Mouse (Mus musculus): ENCODE measurements around the gene Mbtd1. TPM values are rescaled to one million over a fixed set of nuclear protein-coding genes. Genes with fewer than 3 reads are reported as not detected.
"Not testable (repeated sequence)": the region's sequence is repeated elsewhere in the genome, so short reads cannot be mapped to it uniquely, and the experiment has no call there.

Gene Mbtd1
- 10 to 100 TPM; 30.1 to 31.1 TPM for total RNA-seq (2021)
- long read RNA-seq, experiment 1, partial matches to known transcripts, result 0 of 1 reads
- long read RNA-seq, experiment 1, other reads (novel, unspliced or antisense), result 1 of 1 reads
- long read RNA-seq, experiment 2, partial matches to known transcripts, result 2 of 3 reads
- long read RNA-seq, experiment 2, other reads (novel, unspliced or antisense), result 1 of 3 reads

- intact Hi-C loops (cut with DNase I), result no loop called here
- DNase-seq (ENCODE audit: low spot score in 2 of 2), result peak; percentile 98 to 99
These were observed at the start of gene Mbtd1, which contains the start of gene Utp18 for GRCm38 (mm10) chr11:93885572-93886410. TSS of gene Mbtd1 (plus strand) at chr11:93885852. TSS of gene Utp18 (minus strand) at chr11:93885766.

- intact Hi-C loops (cut with DNase I), result no loop called here
These were observed 38.3 kb upstream of the Mbtd1 start for GRCm38 (mm10) chr11:93847342-93847741.

GRCm38 (mm10) chr11:93852546-93852945 lies 33.1 kb upstream of the Mbtd1 start:
- DNase-seq (ENCODE audit: low spot score in 2 of 2), result no peak
- intact Hi-C loops (cut with DNase I), result loop anchor here (10.0 kb wide), 1 partner anchor 708 kb away; no protein-coding TSS in a partner anchor

More at GRCm38 (mm10) chr11:93847342-93847741, 38.3 kb upstream of the Mbtd1 start:
- DNase-seq (ENCODE audit: low spot score in 2 of 2), result no peak

- intact Hi-C loops (cut with DNase I), result loop anchor here (5.0 to 10.0 kb wide), 3 partner anchors 94 to 759 kb away; partner anchors contain the start of gene Car10
- peak; percentile 92 to 93 for DNase-seq (ENCODE audit: low spot score in 2 of 2)
These were observed 29.2 kb upstream of the Mbtd1 start for GRCm38 (mm10) chr11:93856284-93856955.

DNA sequence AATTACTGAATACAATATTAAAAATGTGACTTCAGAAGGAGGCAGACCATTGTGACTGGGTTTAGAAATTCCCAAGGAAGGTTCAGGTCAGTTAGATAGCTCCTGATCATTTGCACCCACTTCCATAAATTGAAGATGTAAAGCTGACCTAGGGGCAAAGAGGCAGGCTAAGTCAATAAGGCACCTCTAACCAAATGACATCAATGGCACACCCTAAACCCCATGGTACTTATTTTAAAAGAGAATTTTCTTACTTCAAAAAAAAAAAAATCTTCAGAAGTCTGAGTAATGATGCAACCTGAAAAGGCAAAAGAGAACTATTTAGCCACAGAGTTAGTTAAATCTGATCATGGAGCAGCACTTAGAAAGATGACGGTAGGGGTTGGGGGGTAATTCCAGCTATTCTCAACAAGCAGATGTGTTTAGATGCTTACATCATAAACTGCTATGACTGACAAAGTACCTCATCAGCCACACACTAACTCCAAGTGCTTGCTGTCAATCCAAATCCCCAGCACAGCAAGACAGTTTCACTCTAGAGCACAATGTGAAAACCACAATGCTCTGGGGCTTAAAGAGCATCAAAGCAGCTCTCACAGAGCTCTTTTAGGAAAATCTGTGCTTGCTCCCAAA lies 25.0 kb upstream of the Mbtd1 start:
- intact Hi-C loops (cut with DNase I), result no loop called here
- DNase-seq (ENCODE audit: low spot score in 2 of 2), result no peak

DNA sequence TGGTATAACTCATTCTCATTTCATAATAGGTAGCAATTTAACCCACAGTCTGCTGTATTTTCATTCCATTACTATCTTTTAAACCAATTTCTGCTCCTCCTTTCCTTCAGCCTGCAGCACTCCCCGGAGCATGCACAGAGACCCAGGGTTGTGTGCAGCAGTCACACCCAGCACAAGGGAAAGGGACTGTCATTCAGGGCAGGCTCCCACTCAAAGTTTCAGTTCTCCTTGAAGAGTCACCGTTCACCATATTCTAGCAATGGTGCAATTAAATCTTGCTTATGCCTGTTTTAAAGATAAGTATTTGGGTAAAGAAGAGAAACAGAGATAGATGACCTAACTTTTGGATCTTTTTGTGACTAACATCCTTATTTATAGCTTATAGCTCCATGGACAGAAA lies 24.5 kb upstream of the Mbtd1 start:
- intact Hi-C loops (cut with DNase I), result no loop called here

GRCm38 (mm10) chr11:93862045-93862623 lies 23.5 kb upstream of the Mbtd1 start:
- DNase-seq (ENCODE audit: low spot score in 2 of 2), result no peak
- intact Hi-C loops (cut with DNase I), result no loop called here

More for the DNA sequence above, 24.5 kb upstream of the Mbtd1 start:
- no peak for DNase-seq (ENCODE audit: low spot score in 2 of 2)

DNA sequence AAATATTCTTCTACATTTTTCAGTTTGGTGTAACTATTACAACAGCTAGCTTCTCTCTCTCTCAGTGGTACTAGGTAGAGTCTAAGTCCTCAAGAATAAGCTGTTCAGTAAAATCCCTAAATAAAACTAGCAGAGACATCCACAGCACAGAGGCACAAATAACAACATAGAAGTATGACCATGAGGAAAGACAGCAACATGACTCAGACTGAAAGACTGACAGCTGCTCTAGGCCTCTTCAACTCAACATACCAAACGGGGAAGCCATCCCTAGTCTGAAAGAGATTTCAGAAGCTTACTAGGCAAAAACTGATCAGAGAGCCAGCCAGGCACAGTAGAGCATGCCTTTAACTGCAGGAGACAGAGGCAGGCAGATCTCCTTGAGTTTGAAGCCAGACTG lies 23.0 kb upstream of the Mbtd1 start:
- intact Hi-C loops (cut with DNase I), result no loop called here
- no peak for DNase-seq (ENCODE audit: low spot score in 2 of 2)

DNA sequence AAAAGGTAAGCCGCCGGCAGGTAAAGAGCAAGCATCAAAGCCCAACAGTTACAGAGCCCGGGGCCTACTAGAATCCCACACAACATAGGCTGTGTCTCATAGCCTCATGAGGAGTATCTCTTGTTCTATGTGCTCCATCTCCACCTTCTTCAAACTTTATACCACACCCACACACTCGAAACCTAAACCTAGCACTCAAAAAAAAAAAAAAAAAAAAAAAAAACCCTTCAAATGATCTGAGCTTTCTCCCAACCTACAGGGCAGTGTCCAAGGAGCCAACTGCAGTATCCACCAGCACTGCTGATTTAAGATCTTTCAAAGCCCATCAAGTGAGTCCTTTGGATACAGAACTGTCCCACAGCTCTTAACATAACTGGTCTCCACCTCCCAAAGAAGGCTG lies 1.6 kb upstream of the Mbtd1 start:
- DNase-seq (ENCODE audit: low spot score in 2 of 2), result no peak
- intact Hi-C loops (cut with DNase I), result no loop called here

DNA sequence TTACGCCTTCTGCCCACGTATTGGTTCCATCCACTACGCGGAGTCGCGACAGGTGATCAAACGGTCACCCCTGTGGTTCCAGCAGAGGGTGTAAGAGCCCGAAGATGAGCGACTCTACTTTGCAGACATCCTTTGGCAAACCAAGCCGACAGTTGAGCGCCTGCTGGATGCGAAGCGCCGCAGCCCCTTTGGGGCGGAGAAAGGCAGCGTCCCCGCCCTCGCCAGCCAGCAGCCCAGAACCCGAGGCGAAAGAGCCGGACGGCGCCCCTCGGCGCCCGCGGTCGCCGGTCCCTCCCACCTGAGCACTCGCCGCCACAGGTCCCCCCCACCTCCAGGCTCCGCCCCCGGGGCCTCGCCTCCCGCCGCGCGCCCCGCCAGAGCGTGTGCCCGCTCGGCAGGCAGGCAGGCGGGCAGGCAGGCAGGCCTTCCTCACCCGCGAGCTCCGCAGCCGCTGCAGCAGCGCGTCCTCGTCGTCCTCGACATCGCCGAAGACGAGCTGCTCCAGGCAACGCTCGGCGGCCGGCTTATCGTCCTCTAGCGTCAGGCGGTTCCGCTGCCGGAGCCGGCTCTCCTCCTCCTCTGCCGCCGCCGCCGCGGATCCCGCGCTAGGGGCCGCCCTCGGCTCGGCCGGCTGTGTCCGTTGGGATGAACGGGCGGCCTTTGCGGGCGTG lies 616 bp upstream of the Mbtd1 start:
- intact Hi-C loops (cut with DNase I), result no loop called here
- DNase-seq (ENCODE audit: low spot score in 2 of 2), result peak; percentile 51 to 57

GRCm38 (mm10) chr11:93886411-93887079 lies 893 bp downstream of the Mbtd1 start:
- peak; percentile 16 to 19 for DNase-seq (ENCODE audit: low spot score in 2 of 2)
- intact Hi-C loops (cut with DNase I), result no loop called here

DNA sequence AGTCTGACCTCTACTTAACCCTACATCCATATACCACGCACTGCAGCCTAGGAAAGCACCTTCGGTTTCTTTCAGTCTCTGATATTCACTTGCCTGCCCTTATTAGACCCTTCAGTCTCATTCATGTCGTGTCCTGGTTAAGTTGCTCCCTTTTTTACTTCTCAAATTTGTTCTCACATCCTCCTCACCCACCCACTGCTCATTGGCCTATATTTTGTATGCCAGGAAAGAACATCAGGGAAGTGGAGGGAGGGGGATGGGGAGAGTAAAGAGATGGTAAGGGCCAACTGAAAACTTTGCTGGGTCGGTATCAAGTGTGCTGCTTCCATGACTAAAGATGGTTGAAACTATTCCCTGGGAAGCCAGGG lies 1.4 kb downstream of the Mbtd1 start:
- peak; percentile 9 to 45 for DNase-seq (ENCODE audit: low spot score in 2 of 2)
- intact Hi-C loops (cut with DNase I), result no loop called here

- DNase-seq (ENCODE audit: low spot score in 2 of 2), result no peak
- intact Hi-C loops (cut with DNase I), result no loop called here
These were observed 12.1 kb downstream of the Mbtd1 start for GRCm38 (mm10) chr11:93897732-93898131.

DNA sequence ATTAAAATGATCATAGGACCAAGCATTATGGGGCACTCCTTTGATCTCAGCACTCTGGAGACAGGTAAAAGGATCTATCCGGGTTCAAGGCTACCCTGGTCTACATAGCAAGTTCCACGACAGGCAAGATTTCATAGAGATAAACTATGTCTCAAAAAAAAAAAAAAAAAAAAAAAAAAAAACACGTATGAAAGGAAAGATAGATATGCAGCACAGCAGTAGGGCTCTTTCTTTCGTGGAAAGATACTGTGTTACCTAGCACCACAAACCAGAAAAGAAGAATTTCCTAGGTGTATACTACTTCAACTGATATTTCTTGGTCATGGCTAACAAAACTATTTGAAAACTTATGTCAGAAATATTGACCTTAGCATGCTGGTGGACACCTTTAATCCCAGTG lies 21.2 kb downstream of the Mbtd1 start:
- DNase-seq (ENCODE audit: low spot score in 2 of 2), result no peak
- intact Hi-C loops (cut with DNase I), result no loop called here

DNA sequence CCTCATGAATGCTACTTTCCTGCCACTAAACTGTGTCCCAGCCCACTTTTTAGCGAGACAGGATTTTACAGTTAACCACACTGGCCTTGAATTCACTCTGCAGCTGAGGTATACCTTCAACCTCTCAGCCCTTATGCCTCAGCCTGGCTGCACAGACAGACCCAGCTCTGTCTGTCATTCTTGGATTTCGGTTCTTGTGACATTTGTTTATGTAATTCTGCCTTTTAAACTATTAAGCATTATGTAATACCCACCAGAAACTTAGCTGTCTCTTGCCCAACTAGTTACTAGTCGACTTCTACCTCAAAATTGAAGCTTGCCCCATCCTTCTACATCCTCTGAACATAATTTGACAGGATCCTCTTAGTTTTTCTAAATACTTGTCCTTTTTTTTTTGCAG lies 22.2 kb downstream of the Mbtd1 start:
- DNase-seq (ENCODE audit: low spot score in 2 of 2), result no peak
- intact Hi-C loops (cut with DNase I), result no loop called here

DNA sequence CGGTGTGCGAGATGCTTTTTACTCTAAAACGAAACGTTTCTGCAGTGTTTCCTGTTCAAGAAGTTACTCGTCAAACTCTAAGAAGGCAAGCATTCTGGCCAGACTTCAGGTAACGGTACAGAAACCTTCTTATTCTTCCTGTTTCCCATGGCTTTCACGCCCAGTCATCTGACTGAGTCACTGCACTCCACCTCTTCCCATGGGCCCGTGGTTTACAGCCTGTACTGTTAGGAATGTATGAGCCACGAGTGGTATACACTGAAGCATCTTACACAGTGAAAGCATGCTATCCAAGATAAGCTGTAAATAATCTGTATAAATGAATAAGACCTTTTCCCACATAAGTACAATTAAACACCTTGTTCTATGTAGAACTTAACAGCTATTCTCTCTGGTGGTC lies 23.2 kb downstream of the Mbtd1 start:
- intact Hi-C loops (cut with DNase I), result no loop called here
- no peak for DNase-seq (ENCODE audit: low spot score in 2 of 2)

- no peak for DNase-seq (ENCODE audit: low spot score in 2 of 2)
- intact Hi-C loops (cut with DNase I), result no loop called here
These were observed 26.0 kb downstream of the Mbtd1 start for GRCm38 (mm10) chr11:93911603-93912002.

GRCm38 (mm10) chr11:93915019-93915418 lies 29.4 kb downstream of the Mbtd1 start:
- DNase-seq (ENCODE audit: low spot score in 2 of 2); intact Hi-C loops (cut with DNase I): not testable (repeated sequence)
